Mouse (Mus musculus): ENCODE measurements around the gene Kcnj6. TPM values are rescaled to one million over a fixed set of nuclear protein-coding genes. Genes with fewer than 3 reads are reported as not detected.

Kcnj6 gene
- polyA plus RNA-seq, 1 experiment: not detected

GRCm38 (mm10) chr16:94717051-94717450 is 280.4 kb downstream of the Kcnj6 start:
- TF ChIP-seq POLR2A (IDR thresholded peaks at IDR 0.05; ENCODE audit: low read depth, low read length) (no peak), CTCF (IDR thresholded peaks at IDR 0.05; ENCODE audit: extremely low read depth, insufficient read depth, insufficient read length, insufficient replicate concordance) (no peak)
- H3K4me3 ChIP-seq (ENCODE audit: extremely low read depth, insufficient read depth, insufficient read length): no peak overlapping the region
- WGBS: 90% methylated on average over 11 of the region's 11 CpGs
- H3K27me3 ChIP-seq (ENCODE audit: control insufficient read depth, insufficient read depth, low read length): no peaks in the 10 kb centered on the region
- no peaks in the 10 kb centered on the region for H3K36me3 ChIP-seq (ENCODE audit: control insufficient read depth, insufficient read depth, low read length)
- H3K27ac ChIP-seq (ENCODE audit: insufficient read depth, low read length): no peak overlapping the region
- peaks cover 6% of the 10 kb centered on the region for H3K4me1 ChIP-seq (ENCODE audit: control insufficient read depth, insufficient read depth, insufficient read length)
- no peak for DNase-seq (ENCODE audit: low read depth in 1 of 2, low spot score in 2 of 2)

- TF ChIP-seq CTCF (IDR thresholded peaks at IDR 0.05; ENCODE audit: extremely low read depth, insufficient read depth, insufficient read length, insufficient replicate concordance) (no peak), POLR2A (IDR thresholded peaks at IDR 0.05; ENCODE audit: low read depth, low read length) (no peak)
- H3K27me3 ChIP-seq (ENCODE audit: control insufficient read depth, insufficient read depth, low read length): no peaks in the 10 kb centered on the region
- H3K4me3 ChIP-seq (ENCODE audit: extremely low read depth, insufficient read depth, insufficient read length): no peak overlapping the region
- H3K27ac ChIP-seq (ENCODE audit: insufficient read depth, low read length): no peak overlapping the region
- peaks cover 6% of the 10 kb centered on the region for H3K4me1 ChIP-seq (ENCODE audit: control insufficient read depth, insufficient read depth, insufficient read length)
- 85% methylated on average over 14 of the region's 14 CpGs for WGBS
- no peak for DNase-seq (ENCODE audit: low read depth in 1 of 2, low spot score in 2 of 2)
- H3K36me3 ChIP-seq (ENCODE audit: control insufficient read depth, insufficient read depth, low read length): no peaks in the 10 kb centered on the region
Measured at GRCm38 (mm10) chr16:94714483-94714882, 283.0 kb downstream of the Kcnj6 start.

GRCm38 (mm10) chr16:94713480-94714094 is 283.9 kb downstream of the Kcnj6 start:
- H3K36me3 ChIP-seq (ENCODE audit: control insufficient read depth, insufficient read depth, low read length): no peaks in the 10 kb centered on the region
- 12% methylated on average over 25 of the region's 25 CpGs for WGBS
- peaks cover 6% of the 10 kb centered on the region for H3K4me1 ChIP-seq (ENCODE audit: control insufficient read depth, insufficient read depth, insufficient read length)
- DNase-seq (ENCODE audit: low read depth in 1 of 2, low spot score in 2 of 2): peak; percentile 34 to 69
- no peak overlapping the region for H3K27ac ChIP-seq (ENCODE audit: insufficient read depth, low read length)
- TF ChIP-seq CTCF (IDR thresholded peaks at IDR 0.05; ENCODE audit: extremely low read depth, insufficient read depth, insufficient read length, insufficient replicate concordance): peak; percentile 91
- no peak for TF ChIP-seq POLR2A (IDR thresholded peaks at IDR 0.05; ENCODE audit: low read depth, low read length)
- H3K27me3 ChIP-seq (ENCODE audit: control insufficient read depth, insufficient read depth, low read length): no peaks in the 10 kb centered on the region
- no peak overlapping the region for H3K4me3 ChIP-seq (ENCODE audit: extremely low read depth, insufficient read depth, insufficient read length)

GRCm38 (mm10) chr16:94701971-94702370 is 295.5 kb downstream of the Kcnj6 start:
- DNase-seq (ENCODE audit: low read depth in 1 of 2, low spot score in 2 of 2): no peak
- H3K27ac ChIP-seq (ENCODE audit: insufficient read depth, low read length): no peak overlapping the region
- no peaks in the 10 kb centered on the region for H3K4me1 ChIP-seq (ENCODE audit: control insufficient read depth, insufficient read depth, insufficient read length)
- H3K27me3 ChIP-seq (ENCODE audit: control insufficient read depth, insufficient read depth, low read length): no peaks in the 10 kb centered on the region
- H3K4me3 ChIP-seq (ENCODE audit: extremely low read depth, insufficient read depth, insufficient read length): no peak overlapping the region
- TF ChIP-seq CTCF (IDR thresholded peaks at IDR 0.05; ENCODE audit: extremely low read depth, insufficient read depth, insufficient read length, insufficient replicate concordance): no peak
- no peak for TF ChIP-seq POLR2A (IDR thresholded peaks at IDR 0.05; ENCODE audit: low read depth, low read length)
- H3K36me3 ChIP-seq (ENCODE audit: control insufficient read depth, insufficient read depth, low read length): no peaks in the 10 kb centered on the region
- 70% methylated on average over 4 of the region's 4 CpGs for WGBS

GRCm38 (mm10) chr16:94701141-94701540 is 296.4 kb downstream of the Kcnj6 start:
- Histone ChIP-seq H3K27ac (ENCODE audit: insufficient read depth, low read length) (no peak overlapping the region), H3K27me3 (ENCODE audit: control insufficient read depth, insufficient read depth, low read length) (no peaks in the 10 kb centered on the region), H3K36me3 (ENCODE audit: control insufficient read depth, insufficient read depth, low read length) (no peaks in the 10 kb centered on the region; the same call in 1 of the 2 replicates), H3K4me1 (ENCODE audit: control insufficient read depth, insufficient read depth, insufficient read length) (no peaks in the 10 kb centered on the region), H3K4me3 (ENCODE audit: extremely low read depth, insufficient read depth, insufficient read length) (no peak overlapping the region)
- TF ChIP-seq CTCF (IDR thresholded peaks at IDR 0.05; ENCODE audit: extremely low read depth, insufficient read depth, insufficient read length, insufficient replicate concordance) (no peak), POLR2A (IDR thresholded peaks at IDR 0.05; ENCODE audit: low read depth, low read length) (no peak)
- no peak for DNase-seq (ENCODE audit: low read depth in 1 of 2, low spot score in 2 of 2)
- WGBS: 92% methylated on average over 4 of the region's 4 CpGs

Data from spleen, adult 2 months (tissue).